Comparison of ENCODE assay signal across 8 mouse cellular contexts in genomic region chr19:5711218-5711617, GRCm38 (mm10). TPM values are rescaled to one million over a fixed set of nuclear protein-coding genes. Genes with fewer than 3 reads are reported as not detected.
A peak's percentile ranks its signal among the peaks of the same experiment; 100 is the strongest.
DNase-seq lines count a peak whose midpoint lies in the region; ATAC-seq and TF ChIP-seq lines count a peak whose summit lies in the region.

No protein-coding gene starts in this region.

- no peak overlapping the region for H3K9ac ChIP-seq in neural tube, embryonic 15.5 days (replicated peaks)

- 4% methylated on average over 3 of the region's 3 CpGs for WGBS in neural tube, embryonic 15.5 days
- 26% methylated on average over 3 of the region's 3 CpGs for WGBS in lung, adult 2 months
- WGBS in thymus, adult 2 months, result 54% methylated on average over 3 of the region's 3 CpGs

- no peak overlapping the region for H3K4me2 ChIP-seq in neural tube, embryonic 15.5 days

- H3K4me3 ChIP-seq in neural tube, embryonic 15.5 days (replicated peaks), result no peak overlapping the region
- no peak overlapping the region for H3K4me3 ChIP-seq in lung, adult 2 months (replicated peaks; ENCODE audit: extremely low read depth, low read depth, low read length)
- H3K4me3 ChIP-seq in thymus, adult 2 months (ENCODE audit: control insufficient read depth, insufficient read depth, low read length), result no peak overlapping the region

- peaks cover 26% of the 10 kb centered on the region for H3K4me1 ChIP-seq in neural tube, embryonic 15.5 days
- H3K4me1 ChIP-seq in lung, adult 2 months (ENCODE audit: control insufficient read depth, insufficient read depth, low read length), result peaks cover 10% of the 10 kb centered on the region
- H3K4me1 ChIP-seq in thymus, adult 2 months (replicated peaks; ENCODE audit: control insufficient read depth, insufficient read depth, low read length), result peaks cover 4% of the 10 kb centered on the region; the same call in 1 of the 2 replicates

- no peak overlapping the region for H3K27ac ChIP-seq in neural tube, embryonic 15.5 days (replicated peaks)
- no peak overlapping the region for H3K27ac ChIP-seq in thymus, adult 2 months (ENCODE audit: control insufficient read depth, insufficient read depth, low read length)

- TF ChIP-seq POLR2A in lung, adult 2 months (IDR thresholded peaks at IDR 0.05; ENCODE audit: borderline replicate concordance, extremely low read depth, low read depth, low read length), result no peak
- no peak for TF ChIP-seq POLR2A in thymus, adult 2 months (IDR thresholded peaks at IDR 0.05; ENCODE audit: control insufficient read depth, extremely low read depth, insufficient read depth, low read length, poor library complexity)

- peak; percentile 80 for TF ChIP-seq CTCF in lung, adult 2 months (IDR thresholded peaks at IDR 0.05; ENCODE audit: insufficient read depth, low read length)
- TF ChIP-seq CTCF in thymus, adult 2 months (IDR thresholded peaks at IDR 0.05; ENCODE audit: borderline replicate concordance, control insufficient read depth, extremely low read depth, insufficient read depth, low read length, poor library complexity), result no peak

- no peak for ATAC-seq in cerebellum, adult (ENCODE audit: insufficient number of reproducible peaks, low FRiP score, low TSS enrichment)
- ATAC-seq in neural tube, embryonic 15.5 days (ENCODE audit: low FRiP score), result no peak

- peak; percentile 70 for DNase-seq in cerebellum, adult 11 months
- peak; percentile 53 for DNase-seq in neural tube, embryonic 10.5 days (ENCODE audit: extremely low spot score, low spot score)
- DNase-seq in cerebellum, postnatal 25 days, result peak; percentile 73 to 89
- DNase-seq in kidney, adult 8-10 months, result peak; percentile 72 to 88
- DNase-seq in lung, adult 2 months, result peak; percentile 68
- DNase-seq in thymus, adult 2 months, result peak; percentile 67

- H3K27me3 ChIP-seq in neural tube, embryonic 15.5 days (replicated peaks), result no peaks in the 10 kb centered on the region
- H3K27me3 ChIP-seq in thymus, adult 2 months (ENCODE audit: control insufficient read depth, insufficient read depth, low read length), result no peaks in the 10 kb centered on the region

- no peaks in the 10 kb centered on the region for H3K9me3 ChIP-seq in neural tube, embryonic 15.5 days (replicated peaks)

- peaks cover 58% of the 10 kb centered on the region for H3K36me3 ChIP-seq in neural tube, embryonic 15.5 days
- no peaks in the 10 kb centered on the region for H3K36me3 ChIP-seq in thymus, adult 2 months (ENCODE audit: control insufficient read depth, insufficient read depth, low read length)

RNA-seq across cellular contexts. Expression of gene Kcnk7, which starts 7.1 kb away (rescaled TPM):
- polyA plus RNA-seq in neural tube, embryonic 15.5 days (2015; fragmentation: Nextera tagmentation; extraction: Ambion mirVana), result 0.35 and 0.45 TPM in 2 replicates
- polyA plus RNA-seq in lung, adult 2 months (2012; rRNA removed), result 2.0 and 4.6 TPM in 2 replicates
- polyA plus RNA-seq in thymus, adult 2 months (2012; rRNA removed), result 0.97 and 1.0 TPM in 2 replicates

RNA-seq across cellular contexts. Expression of gene Ehbp1l1, which starts 14.9 kb away (rescaled TPM):
- polyA plus RNA-seq in neural tube, embryonic 15.5 days (2015; fragmentation: Nextera tagmentation; extraction: Ambion mirVana), result 15.9 and 18.6 TPM in 2 replicates
- polyA plus RNA-seq in lung, adult 2 months (2012; rRNA removed), result 64.4 and 73.8 TPM in 2 replicates
- polyA plus RNA-seq in thymus, adult 2 months (2012; rRNA removed), result 55.6 and 61.8 TPM in 2 replicates

RNA-seq across cellular contexts. Expression of gene Fam89b, which starts 18.2 kb away (rescaled TPM):
- 122 and 138 TPM in 2 replicates for polyA plus RNA-seq in neural tube, embryonic 15.5 days (2015; fragmentation: Nextera tagmentation; extraction: Ambion mirVana)
- polyA plus RNA-seq in lung, adult 2 months (2012; rRNA removed), result 231 and 234 TPM in 2 replicates
- 300 and 312 TPM in 2 replicates for polyA plus RNA-seq in thymus, adult 2 months (2012; rRNA removed)

RNA-seq across cellular contexts. Expression of gene Pcnx3, which starts 22.5 kb away (rescaled TPM):
- polyA plus RNA-seq in neural tube, embryonic 15.5 days (2015; fragmentation: Nextera tagmentation; extraction: Ambion mirVana), result 21.0 and 23.4 TPM in 2 replicates
- 156 and 166 TPM in 2 replicates for polyA plus RNA-seq in lung, adult 2 months (2012; rRNA removed)
- polyA plus RNA-seq in thymus, adult 2 months (2012; rRNA removed), result 421 and 455 TPM in 2 replicates

RNA-seq across cellular contexts. Expression of gene Map3k11, which starts 22.7 kb away (rescaled TPM):
- polyA plus RNA-seq in neural tube, embryonic 15.5 days (2015; fragmentation: Nextera tagmentation; extraction: Ambion mirVana), result 12.7 and 18.3 TPM in 2 replicates
- polyA plus RNA-seq in lung, adult 2 months (2012; rRNA removed), result 141 and 162 TPM in 2 replicates
- 141 and 144 TPM in 2 replicates for polyA plus RNA-seq in thymus, adult 2 months (2012; rRNA removed)
